Mouse (Mus musculus): ENCODE results near the gene Tmed6.

DNA sequence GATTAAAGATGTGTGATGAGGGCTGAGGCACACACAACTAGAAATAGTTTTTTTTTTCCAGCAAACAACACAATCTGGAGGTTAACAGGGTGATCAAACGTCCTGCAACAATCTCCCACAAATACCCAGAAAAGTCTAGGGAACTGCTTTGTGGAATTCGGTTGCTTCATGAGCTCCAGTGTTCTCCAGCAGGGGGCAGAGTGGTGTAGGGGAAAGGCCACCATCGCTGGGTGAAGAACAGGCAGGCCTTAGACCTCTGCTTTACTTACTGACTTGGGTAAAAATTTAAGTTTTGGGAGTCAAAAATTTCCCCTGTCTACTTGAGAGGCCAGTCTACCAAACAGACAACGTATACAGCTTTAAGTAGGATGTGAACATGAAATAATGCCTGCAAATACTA lies 39.1 kb upstream of the Tmed6 start:
- TF ChIP-seq TAL1 (IDR thresholded peaks at IDR 0.05; ENCODE audit: low read length) = no peak
- no peak for TF ChIP-seq GATA1 (IDR thresholded peaks at IDR 0.05; ENCODE audit: low read length)
